Mouse (Mus musculus) left cerebral cortex, adult 18-20 months (tissue): ENCODE results near the gene Nop53. TPM values are rescaled to one million over a fixed set of nuclear protein-coding genes. Genes with fewer than 3 reads are reported as not detected.

Experiments used
- DNase-seq, 2 experiments: peaks; one replicate each; pipeline ENCODE4 v3.0.0; 2021 to 2022; ENCODE audit warnings: low spot score in 2 of 2, mixed read lengths in 1 of 2
- long read RNA-seq, 2 experiments: library from polyadenylated mRNA; stranded (forward); transcript quantifications; one replicate each; pipeline ENCODE4 v2.0.0; 2021
- total RNA-seq, 2 experiments: library from RNA; stranded (reverse); gene quantifications; 2 replicates each; pipeline ENCODE4 v1.2.3; 2021

Gene Nop53
- total RNA-seq: 100 to 1,000 TPM; 116 to 129 TPM
- long read RNA-seq, experiment 1, transcript Nop53-201 (13 exons, 3,176 nt): major isoform, 115 of 137 reads
- long read RNA-seq, experiment 1, partial matches to known transcripts: 13 of 137 reads
- long read RNA-seq, experiment 1, other reads (novel, unspliced or antisense): 8 of 137 reads
- long read RNA-seq, experiment 2, transcript Nop53-201 (13 exons, 3,176 nt): major isoform, 85 of 95 reads
- long read RNA-seq, experiment 2, partial matches to known transcripts: 7 of 95 reads
- long read RNA-seq, experiment 2, other reads (novel, unspliced or antisense): 1 of 95 reads

- DNase-seq: peak; percentile 92 to 94
Observed at GRCm38 (mm10) chr7:15945721-15946536, at the start of gene Nop53. Gene Nop53, minus strand, starts transcription at chr7:15946074.

GRCm38 (mm10) chr7:15993789-15994188 is 47.9 kb upstream of the Nop53 start:
- no peak for DNase-seq

DNA sequence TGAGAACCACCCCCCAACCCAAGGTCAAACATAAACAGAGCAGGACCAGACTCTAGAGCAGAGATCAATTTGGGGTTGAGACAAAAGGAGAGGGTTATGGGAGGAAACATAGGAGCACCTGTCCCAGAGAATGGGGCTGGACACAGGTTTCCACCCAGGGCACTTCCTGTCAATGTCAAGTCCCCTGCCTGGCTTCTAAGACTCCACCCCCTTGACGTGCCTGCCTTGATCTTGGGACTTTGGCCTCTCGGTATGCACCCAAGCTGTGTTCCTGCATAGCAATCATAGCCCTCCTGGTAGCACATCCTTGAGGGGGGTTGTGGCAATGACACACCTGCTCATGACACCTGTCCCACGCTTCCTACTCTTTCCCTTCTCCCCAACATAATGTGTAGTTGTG is 47.3 kb upstream of the Nop53 start:
- no peak for DNase-seq

GRCm38 (mm10) chr7:15991764-15992163 is 45.9 kb upstream of the Nop53 start:
- DNase-seq: no peak

- peak; percentile 41 to 56 for DNase-seq
Observed at GRCm38 (mm10) chr7:15987661-15988356, 41.9 kb upstream of the Nop53 start.

DNA sequence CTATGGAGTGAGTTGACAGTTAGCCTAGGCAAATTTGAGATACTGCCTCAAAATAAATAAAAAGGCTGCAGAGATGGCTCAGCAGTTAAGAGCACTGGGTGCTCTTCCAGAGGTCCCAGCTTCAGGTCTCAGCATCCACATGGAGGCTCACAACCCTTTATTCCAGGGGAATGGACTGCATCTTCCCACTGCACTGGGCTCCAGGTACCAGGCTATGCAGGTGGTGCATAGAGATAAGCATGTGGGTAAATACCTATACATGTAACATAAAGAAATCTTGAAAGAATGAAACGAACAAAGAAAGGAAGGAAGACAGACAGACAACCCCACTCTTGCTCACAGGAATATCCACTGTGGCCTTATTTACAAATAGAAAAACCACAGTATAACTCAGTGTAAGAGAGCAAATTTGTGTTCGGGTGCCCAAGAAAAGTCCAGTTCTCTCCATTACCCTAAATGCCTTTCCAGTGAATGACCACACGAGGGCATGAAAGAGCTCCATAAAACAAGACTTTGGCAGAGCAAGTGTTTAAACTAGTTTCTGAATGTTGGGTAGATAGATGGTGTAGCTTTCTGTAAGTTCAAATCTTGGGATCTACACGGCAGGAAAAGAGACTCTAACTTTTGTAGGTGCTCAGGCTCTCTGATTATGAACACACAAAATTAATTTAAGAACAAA is 37.0 kb upstream of the Nop53 start:
- peak in 1 of 2 experiments; percentile 37 for DNase-seq

- DNase-seq: no peak
Observed at GRCm38 (mm10) chr7:15981538-15981937, 35.7 kb upstream of the Nop53 start.

- peak; percentile 63 to 65 for DNase-seq
Observed at GRCm38 (mm10) chr7:15980246-15980645, 34.4 kb upstream of the Nop53 start.

GRCm38 (mm10) chr7:15975904-15976303 is 30.0 kb upstream of the Nop53 start:
- DNase-seq: peak; percentile 49 to 59

DNA sequence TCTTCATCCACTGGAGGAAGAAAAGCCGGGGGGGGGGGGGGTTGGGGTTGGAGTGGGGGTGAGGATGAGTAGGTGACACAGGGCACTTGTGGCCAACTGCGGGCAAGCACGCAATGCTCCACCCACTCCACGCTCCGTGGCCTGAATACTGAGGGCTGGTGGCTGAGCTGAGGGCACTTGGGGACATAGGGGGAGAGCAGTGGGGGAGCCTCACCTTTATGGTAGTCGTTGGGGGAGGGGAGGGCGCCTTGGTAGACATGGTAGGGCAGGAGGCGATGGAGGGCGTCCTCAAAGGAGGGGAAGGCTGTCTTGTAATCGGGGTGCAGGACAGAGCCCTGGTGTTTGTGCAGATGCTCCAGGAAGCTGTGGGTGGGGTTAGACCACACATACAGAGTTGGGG is 29.6 kb upstream of the Nop53 start:
- DNase-seq: no peak

GRCm38 (mm10) chr7:15974712-15975111 is 28.8 kb upstream of the Nop53 start:
- DNase-seq: peak; percentile 68 to 75

DNA sequence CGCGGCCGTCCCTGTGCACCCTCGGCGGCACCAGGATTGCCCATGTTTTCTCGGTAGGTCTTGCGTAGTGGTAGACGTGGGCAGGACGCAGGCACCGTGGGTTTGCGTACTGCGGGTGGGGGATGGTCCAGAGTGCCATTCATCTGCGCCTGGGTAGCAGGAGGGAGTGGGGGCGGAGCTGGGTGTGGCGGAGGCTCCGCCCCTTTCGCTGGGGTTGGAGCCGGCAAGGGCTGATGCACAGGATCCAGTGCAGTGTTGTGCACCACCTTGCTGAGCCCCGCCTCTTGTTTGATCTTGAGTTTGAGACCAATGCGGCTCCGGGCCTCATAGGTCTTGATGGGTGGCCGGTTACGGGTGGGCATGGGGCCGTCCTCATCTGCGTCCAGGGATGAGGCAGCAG is 26.4 kb upstream of the Nop53 start:
- no peak for DNase-seq

DNA sequence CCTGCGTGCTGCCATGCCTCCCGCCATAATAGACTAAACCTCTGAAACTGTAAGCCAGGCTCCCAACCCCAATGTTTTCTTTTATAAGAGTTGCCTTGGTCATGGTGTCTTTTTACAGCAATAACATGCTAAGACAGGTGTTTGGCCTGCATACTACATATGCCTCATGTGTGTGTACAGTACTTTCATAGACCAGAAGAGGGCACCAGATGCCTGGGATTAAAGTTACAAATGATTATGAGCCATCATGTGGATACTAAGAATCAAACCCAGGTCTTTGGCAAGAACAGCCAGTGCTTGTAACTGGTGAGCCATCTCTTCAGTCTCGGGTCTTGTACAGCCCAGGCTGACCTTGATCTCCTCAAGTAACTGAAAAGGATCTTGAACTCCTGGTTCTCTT is 23.8 kb upstream of the Nop53 start:
- no peak for DNase-seq

DNA sequence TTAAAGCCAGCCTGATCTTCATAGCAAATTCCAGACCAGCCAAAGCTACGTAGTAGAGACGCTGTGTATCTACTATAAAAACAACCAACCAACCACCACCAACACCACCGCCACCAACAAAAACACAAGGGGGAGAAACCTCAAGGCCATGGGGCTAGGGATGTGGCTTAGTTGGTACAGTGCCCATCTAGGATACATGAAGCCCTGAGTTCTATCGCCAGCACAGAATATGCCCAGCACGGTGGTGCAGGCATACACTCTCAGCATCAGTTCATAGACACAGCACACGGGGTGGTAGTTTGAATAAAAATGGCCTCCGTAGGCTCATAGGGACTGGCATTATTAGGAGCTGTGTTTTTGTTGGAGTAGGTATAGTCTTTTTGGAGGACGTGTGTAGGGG is 22.4 kb upstream of the Nop53 start:
- DNase-seq: no peak

DNA sequence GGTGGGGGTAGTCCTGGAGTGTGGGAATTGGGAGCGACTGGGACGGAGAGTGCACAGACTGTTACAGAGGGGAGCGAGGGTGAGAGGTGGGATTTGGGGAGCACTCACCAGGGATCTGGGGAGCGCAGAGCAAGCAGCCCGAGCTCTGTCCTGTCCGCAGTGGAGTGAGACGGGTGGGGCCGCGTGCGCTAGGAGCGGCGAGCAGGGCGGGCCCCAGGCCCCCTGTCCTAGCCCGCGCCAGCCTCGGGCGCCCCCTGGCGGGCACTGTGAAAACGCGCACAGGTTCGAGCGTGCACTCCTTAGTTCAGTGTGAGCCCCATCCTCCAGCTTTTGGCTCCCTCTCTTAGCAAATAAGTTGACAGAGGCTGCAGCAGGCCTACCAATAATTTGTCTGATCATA is 21.4 kb upstream of the Nop53 start, which contains the start of gene Ehd2:
Gene Ehd2 (minus strand): TSS at position 256 of the 400 bp plus-strand sequence.
- DNase-seq: peak; percentile 42 to 62

- no peak for DNase-seq
Observed at GRCm38 (mm10) chr7:15966489-15966888, 20.6 kb upstream of the Nop53 start.

DNA sequence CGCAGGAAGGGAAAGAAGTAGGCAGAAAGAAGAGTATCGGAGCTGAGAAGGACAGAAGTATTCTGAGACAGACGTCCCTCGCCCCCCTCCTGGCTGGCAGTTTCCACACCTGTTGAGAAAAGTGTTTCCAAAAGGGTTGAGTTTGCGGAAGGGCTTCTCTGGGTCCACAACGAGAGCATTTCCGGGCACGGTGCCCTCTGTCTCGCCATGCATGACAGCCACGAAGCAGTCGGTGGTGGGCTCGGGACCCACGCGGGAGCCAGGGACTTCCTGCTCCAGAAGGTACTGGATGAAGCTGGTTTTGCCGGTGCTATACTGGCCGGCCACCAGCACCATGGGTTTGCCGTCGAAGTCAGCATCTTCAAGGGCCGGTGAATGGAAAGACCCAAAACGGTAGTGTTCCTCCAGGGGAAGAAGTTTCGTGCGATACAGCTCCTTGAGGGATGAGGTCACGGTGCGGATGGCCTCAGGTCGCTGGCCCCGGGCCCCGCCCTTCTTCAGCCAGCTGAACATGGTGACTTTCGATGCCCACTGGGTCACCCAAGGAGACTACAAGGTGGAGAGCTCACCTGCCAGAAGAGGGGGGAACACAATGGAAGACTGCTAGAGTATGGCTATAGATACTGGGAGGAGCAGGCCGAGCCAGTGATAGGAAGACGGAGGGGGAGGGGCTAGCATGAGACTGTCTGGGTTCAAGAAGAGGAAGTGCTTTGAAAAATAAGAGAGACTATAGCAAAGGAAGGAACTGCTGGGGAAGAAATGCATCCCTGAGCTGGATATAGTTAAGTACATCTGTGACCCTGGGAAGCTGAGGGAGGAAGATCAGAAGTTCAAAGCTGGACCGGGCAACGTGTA is 18.2 kb upstream of the Nop53 start:
- no peak for DNase-seq

GRCm38 (mm10) chr7:15962311-15963288 is 16.7 kb upstream of the Nop53 start:
- peak in 1 of 2 experiments; percentile 22 for DNase-seq

GRCm38 (mm10) chr7:15961798-15962197 is 15.9 kb upstream of the Nop53 start:
- no peak for DNase-seq
